Mouse (Mus musculus): ENCODE data around the gene Ccdc102a.

The Ccdc102a gene

DNA sequence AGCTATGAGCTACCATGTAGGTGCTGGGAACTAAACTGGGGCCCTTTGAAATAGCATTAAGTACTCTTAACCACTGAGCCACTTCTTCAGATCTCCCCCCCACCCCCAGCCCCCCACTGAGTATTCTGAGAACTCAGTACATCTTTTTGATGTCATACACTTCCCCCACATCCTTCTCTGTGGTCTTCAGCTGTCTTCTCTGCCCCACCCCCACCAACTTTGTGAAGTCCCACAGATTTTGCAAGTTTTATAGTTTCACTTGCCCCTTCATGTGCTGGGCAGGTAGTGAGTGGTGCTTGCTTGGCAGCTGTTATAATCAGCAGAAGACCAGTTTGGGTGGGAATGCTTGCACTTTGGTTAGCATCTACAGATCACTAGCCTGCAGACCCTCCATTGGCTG lies 1.4 kb upstream of the Ccdc102a start:
- DNase-seq, result no peak

DNA sequence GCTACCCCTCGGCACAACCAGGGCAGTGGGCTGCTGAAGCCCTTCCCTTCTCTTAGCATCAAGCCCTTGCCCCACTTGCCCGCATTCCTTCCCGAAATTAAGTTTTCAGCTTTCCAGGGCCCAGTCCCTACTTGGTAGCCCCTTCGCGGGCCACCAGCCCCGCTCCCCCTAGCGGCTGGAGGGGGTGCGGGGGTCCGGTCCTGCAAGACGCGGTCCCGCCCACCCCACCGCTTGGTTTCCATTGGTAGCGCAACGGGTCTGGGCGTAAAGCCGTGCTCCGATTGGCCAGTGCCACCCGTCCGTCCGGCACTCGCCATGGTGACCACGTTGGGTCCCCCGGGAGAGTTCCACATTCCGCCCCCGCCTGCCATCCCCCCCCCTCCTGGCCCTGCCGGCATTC lies 546 bp downstream of the Ccdc102a start:
- DNase-seq, result peak; percentile 17

DNA sequence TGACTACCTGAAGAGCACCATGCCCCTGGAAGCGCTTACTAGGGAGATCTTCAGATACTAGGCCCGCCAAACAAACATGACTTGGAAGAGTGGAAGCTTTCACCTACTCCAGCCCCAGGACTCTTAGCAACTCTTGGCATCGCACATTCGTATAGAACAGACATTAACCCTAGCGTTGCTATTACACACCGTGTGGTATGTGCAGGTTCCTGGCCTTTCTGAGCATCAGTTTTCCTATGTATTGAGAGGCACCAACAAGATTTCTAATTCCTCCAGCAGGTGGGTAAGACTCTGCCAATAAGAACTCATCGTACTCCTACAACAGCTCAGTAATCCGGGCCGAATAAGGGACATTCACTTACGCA lies 956 bp downstream of the Ccdc102a start:
- no peak for DNase-seq

DNA sequence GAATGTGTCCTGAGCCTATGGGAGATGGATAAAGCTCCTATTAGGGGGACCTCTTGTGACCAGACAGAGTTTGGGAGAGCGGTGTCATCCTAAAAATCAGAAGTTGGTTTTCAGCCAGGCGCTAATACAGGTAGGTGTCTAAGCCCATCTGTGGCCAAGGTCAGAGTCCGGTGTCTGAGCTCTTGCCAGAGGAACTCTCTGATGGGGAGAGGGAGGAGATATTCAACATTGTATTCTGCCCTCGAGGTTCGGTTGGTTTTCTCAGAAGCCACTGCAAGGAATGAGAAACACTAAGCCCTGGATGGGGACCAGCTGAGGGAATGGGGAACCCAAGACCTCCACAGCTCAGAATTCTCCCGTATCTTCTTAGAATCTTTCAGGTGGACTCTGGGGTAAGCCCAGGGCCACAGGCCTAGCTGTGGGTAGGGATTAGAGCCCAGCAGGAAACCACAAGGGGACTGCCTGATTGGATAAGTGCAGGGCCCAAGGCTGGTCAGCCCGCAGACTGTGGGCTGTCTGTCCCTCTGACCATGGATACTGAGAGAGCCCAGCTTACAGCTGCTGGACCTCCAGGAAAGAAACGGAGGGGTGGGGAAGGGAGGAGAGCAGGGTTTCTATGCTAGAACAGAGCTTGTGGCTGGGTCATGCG lies 1.5 kb downstream of the Ccdc102a start:
- DNase-seq, result no peak

DNA sequence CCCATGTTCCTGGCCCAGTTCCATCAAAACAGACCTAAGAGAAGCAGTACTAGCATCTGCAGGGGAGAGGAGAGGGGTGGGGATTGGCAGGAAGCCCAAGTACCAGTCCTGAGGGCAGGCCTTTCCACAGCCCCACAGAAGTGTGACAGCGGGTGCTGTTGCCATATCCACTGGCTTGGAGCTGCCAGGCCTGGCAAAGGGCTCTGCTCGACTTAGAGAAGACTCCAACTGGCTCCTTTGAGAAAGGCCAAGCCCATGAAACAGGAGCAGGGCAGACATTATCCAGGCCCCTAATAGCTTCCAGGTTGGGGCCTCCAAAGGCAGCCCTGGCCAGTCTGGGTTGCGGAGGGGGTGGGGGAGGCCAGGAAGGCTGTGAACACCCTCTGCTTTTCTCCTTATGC lies 3.2 kb downstream of the Ccdc102a start:
- DNase-seq, result no peak

DNA sequence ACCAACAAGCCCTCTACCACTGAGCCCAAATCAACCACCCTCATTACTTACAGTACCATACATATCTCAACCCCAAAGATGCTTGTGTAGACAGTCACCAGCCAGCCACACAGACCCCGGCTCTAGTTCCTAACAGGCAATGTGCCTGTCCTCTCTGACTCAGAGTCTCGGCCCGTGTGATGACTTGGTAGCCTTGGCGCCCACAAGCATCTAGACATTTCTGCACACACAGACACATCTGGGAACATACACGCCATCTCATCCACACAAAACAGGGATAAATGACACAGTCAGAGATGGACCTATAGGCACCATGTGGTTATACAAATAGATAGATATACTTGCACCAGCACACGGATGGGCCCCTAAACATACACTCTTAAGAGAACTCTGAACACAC lies 3.6 kb downstream of the Ccdc102a start:
- no peak for DNase-seq

DNA sequence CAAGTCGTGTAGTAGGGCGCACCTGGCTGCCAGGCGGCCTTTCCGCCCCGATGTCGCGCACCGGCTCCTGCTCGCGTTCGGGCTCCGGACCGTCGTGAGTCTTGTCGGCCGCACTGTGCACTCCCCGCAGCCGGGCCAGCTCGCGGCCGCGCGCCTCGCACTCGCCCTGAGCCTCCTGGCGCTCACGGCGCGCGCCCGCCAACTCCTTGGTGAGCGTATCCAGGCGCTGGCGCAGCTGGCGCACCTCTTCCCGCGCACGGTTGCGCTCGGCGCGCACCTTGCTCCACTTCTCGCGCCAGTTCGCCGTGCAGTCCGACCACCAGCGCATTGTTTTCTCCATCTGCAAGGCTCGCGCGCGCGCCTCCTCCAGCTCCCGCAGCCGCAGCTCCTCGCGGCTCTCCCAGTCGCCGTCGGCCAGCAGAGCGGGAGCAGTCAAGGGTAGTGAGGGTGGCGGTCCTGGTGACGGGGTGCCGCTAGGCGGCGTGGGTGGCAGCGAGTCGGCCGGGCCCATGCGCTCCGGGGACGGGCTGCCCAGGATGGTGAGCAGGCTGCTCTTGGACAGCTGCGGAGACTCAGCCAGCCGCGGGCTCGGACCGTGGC lies 4.7 kb downstream of the Ccdc102a start:
- DNase-seq, result no peak

DNA sequence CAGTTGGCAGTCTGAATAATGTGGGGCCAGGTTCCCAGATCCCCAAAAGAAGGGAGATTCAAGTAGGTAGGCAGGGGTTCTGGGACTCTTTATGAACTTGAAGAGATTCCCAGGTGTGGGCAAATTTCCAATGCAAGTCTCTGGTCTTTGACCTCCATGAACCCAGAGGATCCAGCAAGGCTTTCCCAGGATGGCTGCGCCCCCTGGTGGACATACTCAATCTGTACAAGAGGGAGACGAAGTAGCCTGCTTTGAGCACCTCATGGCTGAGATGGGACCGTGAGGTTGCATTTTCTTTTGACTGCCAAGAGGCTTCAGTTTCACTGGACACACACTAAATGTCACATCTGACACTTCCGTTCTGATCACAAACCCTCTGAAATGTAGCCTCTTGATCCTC lies 9.1 kb downstream of the Ccdc102a start:
- DNase-seq, result peak; percentile 62

DNA sequence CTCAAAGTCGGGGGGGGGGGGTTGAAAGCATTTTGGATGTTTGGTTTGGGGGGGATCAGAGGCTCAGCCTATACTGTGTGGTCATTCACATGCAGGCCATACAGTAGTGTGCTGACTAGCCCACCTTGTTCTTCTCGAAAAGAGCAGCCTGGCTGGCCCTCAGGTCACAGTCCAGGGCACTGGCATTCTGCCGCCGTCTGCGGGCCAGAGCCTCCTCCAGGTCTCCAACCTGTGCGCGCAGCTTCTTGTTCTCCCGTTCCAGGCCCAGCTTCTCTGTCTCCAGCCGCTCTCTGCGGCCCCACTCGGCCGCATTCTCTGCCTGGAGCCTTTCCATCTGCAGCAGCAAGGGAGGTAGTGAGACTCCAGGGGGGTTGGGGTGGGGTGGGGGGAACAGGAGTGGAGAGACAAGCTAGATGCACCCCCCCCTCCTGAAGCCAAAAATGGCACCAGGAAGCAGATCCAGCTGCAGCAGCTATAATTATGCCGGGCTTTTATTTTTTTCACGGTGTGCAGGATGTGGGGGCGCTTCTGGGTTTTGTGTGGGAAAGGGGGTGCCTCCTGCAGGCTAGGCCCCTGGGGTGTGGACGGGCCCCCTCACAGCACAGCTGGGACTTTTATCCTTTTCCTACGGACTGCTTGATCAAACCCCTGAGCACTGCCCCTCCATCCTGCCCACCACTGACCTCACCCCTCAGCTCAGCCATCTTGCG lies 10.2 kb downstream of the Ccdc102a start:
- no peak for DNase-seq

DNA sequence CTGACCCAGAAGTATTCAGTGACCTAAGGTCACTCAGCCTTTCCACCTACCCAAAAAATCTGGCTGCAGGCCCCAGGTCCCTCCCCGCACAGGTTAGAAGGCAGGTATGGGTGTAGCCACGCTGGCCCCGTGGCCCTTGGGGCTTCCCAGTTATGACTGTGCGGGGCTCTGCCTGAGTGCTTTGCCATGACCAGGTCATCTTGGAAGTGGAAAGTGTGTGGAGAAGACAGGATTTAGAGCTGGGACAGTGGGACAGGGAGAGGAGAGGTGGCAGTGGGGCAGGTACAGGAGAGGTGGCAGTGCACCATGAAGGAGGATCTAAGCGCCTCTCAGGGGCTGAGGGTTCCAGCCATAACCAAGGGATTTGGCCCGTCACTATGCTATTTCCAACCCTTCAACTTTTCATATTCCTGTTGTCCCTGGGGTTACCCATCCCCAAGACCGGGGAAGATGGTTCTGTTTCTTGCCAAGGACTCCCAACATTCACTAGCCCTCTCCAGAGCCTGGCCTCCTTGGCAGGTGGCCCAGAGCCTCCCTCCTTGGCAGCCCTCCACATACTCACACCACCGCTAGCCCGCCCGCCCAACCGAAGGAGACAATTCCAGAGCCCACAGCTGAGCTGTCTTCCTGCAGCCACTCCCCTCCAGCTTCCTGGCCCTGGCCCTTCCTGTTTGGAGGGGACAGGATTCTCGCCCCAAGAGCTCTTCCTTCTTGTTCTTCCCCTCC lies 13.3 kb downstream of the Ccdc102a start:
- peak; percentile 9 for DNase-seq

DNA sequence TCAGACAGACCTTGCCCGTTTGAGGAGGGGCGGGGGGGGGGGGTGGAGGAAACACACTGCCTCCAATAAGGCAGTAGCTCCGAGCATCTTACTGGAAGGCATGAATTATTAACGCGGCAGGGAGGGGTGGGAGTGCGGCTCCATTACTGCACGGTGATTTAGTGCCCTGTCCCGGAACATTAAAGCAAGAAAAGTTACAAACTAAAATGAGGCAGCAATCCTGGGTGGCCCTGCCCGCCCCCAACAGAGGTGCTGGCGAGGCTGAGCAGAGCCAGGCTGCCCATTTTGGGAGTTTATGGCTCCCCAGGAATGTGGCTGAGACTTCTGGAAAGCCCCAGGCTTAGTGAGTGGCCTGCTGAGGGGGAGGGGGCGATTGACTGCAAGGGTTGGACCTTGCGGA lies 14.2 kb downstream of the Ccdc102a start:
- DNase-seq, result no peak

DNA sequence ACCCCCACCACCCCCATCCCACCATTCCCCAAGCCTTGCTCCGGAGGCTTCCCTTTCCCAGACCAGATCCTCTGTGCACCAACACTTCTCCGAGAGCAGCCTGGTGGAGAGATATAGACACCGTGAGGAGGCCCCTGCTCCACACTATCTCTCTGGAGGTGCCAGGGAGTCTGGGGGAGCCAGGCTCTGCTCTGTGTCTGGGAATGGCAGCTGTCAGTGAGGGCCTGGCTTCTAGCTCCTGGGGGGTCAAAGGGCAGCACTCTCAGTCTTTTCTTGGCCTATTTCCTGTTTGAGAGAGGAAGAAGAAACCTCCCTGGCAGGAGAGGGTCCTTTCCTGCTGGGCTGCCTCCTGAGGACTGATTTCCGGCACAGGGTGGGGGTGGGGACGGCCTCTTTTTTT lies 16.9 kb downstream of the Ccdc102a start:
- DNase-seq, result no peak

DNA sequence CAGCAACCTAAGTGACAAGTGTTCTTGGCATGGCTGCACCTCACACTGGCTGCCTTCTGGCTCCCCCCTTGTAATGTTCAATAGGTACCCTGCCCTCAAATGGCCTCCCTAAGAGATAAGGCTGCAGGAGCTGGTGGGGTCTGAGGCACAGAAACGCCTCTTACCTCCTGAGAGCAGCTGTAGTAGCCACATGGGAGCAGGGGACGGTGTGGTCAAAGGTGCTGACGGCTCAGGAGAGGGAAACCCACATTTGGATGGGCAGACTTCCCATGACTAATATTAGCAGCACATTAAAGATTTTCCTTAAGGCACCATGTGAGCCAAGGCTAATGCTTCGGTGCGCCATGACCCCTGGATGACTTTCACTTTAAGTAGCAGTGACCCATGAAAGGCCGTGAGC lies 17.3 kb downstream of the Ccdc102a start:
- no peak for DNase-seq

DNA sequence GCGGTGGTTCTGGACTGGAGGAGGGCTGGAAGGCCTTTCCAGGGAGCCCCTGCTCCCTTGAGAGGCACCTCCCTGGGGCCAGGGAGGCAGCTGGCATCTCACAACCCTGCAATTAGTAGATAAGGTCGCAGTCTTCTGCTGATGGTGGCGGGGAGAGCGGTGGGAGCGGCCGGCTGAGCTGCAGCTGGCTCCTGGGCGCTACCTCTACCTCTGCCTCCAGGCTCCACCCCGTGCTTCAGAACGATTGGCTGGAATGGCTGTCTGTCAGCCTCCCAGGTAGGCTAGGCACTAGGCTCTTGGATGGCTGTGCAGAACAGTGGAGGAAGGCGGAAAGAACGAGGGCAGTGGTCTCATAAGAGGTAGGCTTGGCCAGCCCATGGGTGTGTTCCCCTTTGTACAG lies 18.6 kb downstream of the Ccdc102a start:
- DNase-seq, result no peak

DNA sequence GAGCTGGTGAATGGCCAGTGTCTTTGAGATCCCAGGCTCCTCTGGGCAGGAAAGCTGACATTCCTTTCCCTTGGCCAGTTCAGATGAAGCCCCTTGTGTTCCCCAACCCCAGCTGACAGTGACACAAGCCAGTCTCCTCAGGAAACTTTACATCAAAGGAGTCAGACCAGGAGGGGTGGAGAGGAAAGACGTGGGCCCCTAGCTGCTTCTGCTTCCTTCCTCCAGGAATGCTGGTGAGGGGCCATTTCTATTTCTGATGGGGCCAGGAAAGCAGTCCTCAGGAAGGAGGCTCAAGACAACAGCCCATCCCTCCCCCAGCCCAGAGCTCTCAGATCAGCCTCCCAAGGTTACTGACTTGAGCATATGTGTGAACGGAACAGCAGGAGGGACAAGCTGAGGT lies 25.0 kb downstream of the Ccdc102a start:
- DNase-seq, result no peak

DNA sequence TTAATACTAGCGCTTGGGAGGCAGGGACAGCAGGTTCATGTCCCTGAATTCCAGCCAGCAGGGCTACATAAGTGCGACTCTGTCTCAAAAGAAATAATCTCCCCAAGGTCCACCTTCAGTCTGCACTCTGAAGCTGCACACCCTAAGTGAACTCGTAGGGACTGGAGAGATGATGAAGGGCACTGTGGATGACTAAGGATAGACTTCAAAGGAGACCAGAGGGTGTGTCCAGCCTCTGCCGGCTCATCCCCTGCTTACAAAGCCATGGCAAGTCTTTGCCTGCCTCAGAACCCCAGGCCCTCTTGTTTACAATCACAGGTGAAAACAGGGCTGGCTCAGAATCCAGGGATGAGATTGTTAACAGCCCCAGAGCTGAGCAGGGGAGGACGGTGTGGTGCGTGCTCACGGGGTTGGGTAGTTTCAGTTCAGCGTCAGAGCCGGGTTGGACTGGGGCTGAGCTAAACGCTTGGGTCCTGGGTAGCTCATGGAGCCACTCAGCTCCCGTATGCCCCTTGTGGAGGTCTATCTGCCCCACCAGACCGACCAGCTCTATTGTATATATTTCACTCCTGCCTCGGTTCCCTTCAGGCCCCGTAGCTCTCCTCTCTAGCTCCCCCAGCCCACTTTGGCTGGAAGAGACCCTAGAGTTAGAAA lies 29.4 kb downstream of the Ccdc102a start:
- DNase-seq, result no peak

DNA sequence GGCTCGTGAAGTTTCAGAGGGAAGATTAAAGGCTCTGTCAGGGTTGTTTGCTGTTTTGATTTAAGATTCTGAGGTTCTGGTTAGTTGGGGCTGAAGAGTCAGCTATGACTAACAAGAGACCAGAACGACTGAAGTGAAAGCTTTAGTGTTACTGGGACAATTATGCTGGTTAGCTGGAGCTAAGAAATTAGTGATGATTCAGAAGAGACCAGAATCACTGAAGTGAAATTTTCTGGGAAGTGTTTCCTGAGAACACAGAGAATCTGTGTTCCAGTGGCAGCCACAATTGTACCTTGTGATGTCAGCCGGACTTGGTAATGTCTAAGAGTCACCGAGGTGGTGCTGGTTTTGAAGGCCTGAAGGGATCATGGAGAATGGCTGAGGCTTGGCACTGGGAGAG lies 37.2 kb downstream of the Ccdc102a start:
- no peak for DNase-seq

DNA sequence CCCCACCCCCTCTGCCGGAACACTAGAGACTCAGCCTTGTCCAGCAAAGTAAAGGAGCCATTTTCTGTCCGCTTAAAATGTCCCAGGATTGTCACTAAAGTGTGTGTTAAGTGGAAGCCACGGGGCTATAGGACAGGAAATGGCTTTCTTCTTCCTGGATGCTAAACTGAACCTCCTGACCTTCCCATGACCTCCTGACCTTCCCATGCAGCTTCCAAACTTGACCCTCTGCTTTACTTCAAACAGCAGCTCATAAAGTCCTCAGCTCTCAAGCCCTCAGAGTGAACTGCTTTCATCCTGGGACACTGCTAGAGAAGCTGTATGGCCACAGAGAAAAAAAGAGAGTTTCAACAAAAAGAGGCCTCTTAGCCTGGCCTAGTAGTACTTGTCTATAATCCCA lies 41.1 kb downstream of the Ccdc102a start:
- DNase-seq, result no peak

DNA sequence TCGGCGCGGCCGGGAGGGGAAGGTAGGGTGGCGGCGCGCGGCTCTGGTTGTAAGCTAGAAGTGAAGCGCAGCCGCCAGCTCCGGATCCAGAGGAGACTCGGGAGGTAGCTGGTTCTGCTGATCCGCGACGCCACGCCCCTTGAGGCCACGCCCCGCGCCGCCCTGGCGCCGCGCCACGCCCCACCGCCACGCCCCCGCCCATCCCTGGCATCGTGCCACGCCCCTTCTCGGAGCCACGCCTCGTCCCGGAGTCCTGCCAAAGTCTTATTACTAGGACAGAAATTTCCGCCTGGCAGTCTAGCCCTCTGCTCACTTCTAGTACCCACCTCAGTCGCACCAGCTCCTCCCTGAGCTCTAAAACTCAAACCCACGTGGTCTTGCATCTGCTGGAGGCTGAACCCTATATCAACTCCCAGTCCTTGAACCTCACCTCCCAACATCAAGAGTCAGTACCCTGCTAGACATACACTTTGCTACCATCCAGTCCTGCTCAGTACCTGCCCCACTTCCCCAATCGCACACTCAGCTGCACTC lies 41.6 kb downstream of the Ccdc102a start, which contains the start of gene Dok4:
TSS of gene Dok4 (minus strand) at position 134 of the 534 bp plus-strand sequence.
- peak; percentile 59 for DNase-seq

DNA sequence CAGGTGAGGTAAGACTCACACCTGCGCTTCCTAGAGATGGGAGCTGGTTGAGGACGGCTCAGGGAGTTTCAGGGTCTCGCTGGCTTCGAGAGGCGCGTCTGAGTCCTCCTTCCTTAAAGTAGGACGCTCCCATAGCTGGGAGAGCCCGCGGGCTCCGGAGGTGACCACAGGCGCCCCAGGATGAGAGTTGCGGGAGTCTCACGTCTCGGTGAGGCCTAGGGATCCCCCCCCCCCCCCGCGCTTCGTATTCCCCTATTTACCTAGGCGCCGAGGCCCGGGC lies 42.1 kb downstream of the Ccdc102a start:
- DNase-seq, result no peak

DNA sequence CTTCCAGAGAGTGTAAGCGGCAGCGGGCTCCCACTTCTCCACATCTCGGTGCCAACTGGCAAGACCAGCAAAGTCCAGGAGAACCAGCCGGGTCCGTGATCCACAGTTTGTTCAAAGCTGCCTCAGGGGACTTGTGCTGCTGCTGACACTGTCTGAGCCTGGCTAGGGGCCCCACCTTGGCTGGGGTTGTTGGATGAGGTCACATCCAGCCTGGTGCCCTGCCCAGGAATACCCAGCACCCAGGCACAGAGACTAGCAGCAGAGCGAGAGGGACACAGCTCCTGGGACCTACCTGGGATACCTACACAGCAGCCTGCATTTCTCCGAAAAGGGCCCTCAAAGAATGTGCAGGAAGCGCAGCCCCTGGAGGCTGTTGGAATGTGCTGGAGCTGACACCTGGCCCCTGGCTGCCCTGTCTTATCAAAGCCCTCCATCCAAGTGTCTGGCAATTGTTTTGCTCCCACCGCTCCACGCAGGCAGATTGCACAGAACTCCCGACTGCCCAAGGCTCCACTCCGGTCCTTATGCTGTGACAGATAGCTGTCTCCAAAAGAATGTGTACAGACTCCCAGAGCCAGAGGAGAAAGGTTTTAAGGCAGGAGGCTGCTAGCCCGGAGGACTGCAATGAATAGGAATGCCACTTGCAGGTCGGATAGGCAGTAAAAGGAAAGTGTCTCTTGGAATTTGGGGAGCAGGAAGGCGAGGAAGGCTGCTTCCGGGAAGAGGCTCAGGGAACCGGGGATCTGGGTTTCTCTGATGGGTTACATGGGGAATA lies 42.6 kb downstream of the Ccdc102a start:
- DNase-seq, result peak; percentile 28

DNA sequence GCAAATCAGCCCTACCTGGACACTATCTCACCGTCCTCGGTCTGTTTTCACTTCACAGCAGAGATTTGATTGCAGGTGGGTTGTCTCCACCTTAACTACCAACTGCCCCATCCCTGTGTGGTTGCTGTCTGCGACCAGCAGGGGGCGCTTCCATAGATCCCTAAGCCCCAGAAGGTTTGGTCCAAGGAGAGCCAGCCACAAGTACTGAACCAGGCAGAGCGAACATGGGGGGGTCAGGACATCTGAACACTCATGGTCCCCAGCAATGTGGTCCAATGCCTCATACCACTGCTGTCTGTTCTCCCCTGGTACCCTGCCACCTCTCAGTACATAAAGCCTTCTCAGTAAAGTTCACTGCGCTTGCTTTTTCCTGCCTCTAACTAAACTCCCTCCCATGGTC lies 43.5 kb downstream of the Ccdc102a start:
- peak; percentile 65 for DNase-seq

All from cerebellum, adult 9-10 months (tissue).